Mouse (Mus musculus) gastrocnemius, adult 8-10 months (tissue): ENCODE measurements around the gene Ap1m2. TPM values are rescaled to one million over a fixed set of nuclear protein-coding genes. Genes with fewer than 3 reads are reported as not detected.
A peak's percentile ranks its signal among the peaks of the same experiment; 100 is the strongest.
"Not testable (repeated sequence)": the region's sequence is repeated elsewhere in the genome, so short reads cannot be mapped to it uniquely, and the experiment has no call there.

Experiments
- DNase-seq, 2 experiments: peaks; one replicate each; pipeline ENCODE4 v3.0.0; 2022; ENCODE audit warnings: low spot score in 2 of 2
- total RNA-seq, 4 experiments: library from RNA; stranded (reverse); gene quantifications; 2 replicates each; pipeline ENCODE4 v1.2.4; 2022

The Ap1m2 gene
- total RNA-seq, 4 experiments from 2014 or later, result not detected

DNA sequence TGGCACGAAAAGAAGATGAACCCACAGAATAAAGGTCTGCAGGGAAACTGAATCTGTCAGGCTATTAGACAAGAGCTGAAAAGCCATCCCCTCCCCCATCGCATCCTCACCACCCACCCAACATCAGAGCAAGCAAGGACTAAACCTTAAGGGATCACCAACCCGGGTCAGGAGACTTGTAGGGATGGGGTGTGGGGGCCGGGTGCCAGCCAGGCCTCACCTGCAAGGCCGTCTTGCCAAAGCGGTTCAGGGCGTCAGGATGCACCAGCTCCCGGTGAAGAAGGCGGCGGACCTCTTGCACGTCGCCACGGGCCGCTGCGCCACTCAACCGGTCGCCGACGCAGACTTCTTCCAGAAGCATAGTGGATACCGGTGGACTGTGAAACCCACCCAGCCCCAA is 21.5 kb downstream of the Ap1m2 start:
- no peak for DNase-seq

DNA sequence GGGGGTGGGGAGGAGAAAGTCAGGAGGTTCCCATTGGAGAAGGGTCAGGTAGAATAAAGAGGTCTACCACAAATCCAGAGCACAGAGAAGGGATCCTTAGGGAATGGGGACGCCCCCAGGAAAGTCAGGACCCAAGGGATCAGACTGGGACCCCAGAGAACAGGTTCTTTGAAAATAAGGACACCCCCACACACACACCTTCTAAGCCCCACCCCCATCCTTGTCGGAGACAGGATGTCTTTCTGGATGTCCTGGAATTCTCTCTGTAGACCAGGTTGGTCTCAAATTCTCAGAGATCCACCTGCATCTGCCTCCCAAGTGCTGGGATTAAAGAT is 22.8 kb downstream of the Ap1m2 start:
- no peak for DNase-seq

DNA sequence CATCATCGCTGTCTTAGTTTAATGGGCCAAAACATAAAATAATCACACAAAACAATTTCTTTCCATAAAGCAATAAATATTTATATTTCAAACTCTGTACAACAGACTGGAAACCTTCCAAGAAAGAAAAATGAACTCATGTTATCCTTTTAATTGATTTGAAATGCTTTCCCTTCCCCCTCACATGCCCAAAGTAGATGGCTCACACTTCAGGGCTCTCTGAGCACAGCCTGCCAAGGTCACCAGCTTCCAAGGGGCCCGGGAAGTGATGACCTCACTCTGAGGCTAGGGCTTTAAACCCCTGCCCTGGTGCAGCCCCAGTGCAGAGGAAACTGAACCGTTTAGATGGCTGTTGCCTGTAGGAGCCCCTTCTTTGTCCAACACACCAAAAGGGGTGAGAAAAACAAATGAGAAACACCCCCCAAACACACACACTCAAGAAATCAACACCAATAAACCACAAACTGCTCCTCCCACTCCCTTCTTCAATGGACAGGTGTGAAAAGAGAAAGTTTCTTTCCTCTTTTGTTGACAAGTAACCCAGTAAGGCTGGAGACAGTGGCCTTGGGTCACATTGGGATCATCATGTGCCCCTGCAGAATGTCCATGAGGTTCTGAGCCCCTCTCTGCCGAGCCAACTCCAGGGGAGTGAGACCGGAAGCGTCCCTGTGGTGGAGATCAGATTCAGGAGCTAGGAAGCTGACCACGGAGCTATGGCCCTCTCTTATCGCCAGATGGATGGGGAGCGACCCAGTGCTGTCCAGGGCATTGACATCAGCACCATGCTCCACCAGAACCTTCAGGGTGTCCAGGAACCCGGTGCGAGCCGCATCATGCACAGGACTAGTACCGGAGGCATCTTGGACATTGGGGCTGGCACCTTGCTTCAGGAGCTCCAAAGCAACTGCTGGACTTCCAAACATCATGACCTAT is 23.5 kb downstream of the Ap1m2 start:
- DNase-seq, result no peak

DNA sequence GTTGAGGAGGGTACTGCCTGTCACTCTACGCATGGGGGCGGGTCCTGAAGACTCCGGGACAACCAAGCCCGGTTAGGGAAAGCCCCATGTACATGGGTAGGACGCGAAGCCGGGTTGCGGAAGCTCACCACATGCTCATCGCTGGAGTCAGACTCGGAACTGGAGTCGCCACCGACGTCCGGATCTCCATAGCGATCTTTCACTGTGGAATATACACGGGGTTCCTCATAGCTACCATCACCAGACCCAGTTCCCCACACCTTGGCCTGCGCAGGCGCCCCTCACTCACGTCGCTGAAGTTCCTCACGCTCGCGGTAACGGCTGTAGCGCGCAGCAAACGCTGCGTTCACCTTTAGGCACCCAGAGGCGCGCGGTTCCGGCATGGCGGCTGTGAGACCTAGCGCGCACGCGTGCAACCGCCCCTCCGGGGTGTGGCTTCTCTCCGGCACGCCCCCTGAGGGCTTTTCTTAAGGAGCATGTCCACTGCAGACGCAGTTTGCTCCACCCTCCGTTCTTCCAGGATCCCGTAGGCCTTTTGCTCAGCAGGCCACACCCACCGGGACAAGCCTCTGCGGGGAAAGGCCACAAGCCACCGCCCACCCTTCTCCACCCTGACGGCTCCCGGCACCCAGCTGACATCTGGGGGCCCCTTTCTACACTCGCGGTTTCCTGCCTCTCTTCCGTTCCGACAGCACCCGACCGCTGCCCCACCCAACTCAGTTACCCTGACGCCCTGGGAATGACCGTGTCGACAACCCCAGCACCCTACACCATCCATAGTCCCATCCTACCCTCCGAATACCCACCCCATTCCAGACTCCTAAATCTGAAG is 24.4 kb downstream of the Ap1m2 start, which contains the start of gene Kri1:
TSS of gene Kri1 (minus strand) at position 399 of the 832 bp plus-strand sequence.
- DNase-seq, result peak; percentile 97 to 98

DNA sequence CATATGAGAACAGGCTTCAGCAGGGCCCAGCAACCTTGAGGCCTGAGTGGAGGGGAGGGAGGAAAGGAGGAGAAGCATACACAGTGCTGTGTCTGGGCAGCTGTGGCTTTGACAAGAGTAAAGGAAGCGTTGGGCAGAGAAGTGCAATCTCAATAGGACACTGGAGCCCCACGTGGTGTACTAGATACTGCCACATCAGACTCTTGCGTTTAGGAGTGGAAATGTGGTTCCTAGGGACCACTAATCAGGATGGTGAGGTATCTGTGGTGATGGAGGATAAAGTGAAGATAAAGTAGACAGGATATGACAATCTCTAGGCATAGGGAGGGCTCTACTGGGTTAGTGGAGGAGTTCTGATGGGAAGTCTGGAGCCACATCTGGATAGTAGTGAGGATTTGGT is 25.4 kb downstream of the Ap1m2 start:
- DNase-seq, result no peak

DNA sequence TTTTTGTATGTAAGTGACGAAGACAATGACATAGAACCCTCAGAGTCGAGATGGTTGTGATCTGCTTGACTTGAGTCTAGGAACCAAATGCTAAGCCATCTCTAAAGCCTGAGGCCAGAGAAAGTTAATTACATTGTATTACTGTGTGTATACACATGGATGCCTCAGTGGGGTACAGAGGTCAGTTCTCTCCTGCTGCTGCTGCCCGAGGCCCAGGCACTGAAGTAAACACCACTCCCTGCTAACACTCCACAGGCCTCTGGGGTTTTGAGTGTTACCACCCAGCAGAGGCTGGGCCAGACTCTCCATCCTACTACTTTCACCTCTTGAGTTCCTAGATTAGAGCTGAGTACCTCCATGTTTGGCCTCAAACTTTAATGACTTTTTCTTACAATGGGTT is 28.1 kb downstream of the Ap1m2 start:
- no peak for DNase-seq

DNA sequence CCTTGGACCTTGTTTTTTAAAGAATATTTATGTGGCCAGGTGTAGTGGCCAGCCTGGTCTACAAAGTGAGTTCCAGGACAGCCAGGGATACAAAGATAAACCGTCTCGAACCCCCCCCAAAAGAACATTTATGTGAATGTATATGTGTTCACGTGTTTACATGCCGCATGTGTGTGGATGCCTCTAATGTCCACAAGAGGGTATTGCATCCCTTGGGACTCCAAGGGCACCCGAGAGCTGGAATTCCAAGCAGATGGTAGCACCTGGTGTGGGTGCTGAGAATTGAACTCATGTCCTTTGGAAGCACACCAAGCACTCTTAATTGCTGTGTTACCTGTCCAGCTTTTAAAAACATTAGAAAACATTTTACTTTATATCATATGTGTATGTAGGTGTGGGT is 28.5 kb downstream of the Ap1m2 start:
- no peak for DNase-seq

DNA sequence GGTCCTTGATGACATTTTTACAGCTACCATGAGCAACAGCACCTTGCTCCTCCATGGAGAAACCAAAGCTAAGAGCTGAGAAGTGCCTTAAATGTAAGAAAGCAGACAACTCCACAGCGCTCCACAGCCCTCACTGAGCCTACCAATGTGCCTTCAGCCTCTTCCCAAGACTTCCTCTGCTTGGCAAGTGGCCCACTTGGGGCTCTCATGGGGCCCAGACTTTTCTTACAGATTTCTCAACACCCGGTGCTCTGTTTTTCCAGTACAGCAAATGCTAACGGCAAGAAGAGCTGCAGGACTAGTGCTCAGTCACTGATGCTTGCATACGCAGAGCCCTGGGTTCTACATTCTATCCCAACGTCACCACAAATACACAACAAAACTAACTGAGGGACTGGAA is 34.4 kb downstream of the Ap1m2 start:
- no peak for DNase-seq

DNA sequence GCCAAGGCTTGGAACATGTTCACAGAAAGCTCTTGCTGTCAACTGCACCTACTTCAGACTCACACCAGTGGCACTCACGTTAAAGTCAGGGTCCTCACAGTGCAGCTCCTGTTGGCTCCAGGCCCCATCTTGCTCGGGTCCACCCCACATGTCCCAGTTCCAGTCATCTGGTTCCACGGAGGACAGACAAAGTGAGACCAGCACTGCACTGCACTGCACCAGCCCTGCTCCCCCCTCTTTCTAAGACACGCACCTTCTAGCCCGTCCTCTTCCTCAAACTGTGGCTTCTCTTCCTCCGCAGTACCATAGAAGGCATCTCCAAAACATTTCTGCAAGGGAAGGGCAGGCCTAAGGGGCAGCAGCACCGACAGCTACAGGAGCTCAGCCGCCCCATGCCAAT is 35.8 kb downstream of the Ap1m2 start:
- no peak for DNase-seq

DNA sequence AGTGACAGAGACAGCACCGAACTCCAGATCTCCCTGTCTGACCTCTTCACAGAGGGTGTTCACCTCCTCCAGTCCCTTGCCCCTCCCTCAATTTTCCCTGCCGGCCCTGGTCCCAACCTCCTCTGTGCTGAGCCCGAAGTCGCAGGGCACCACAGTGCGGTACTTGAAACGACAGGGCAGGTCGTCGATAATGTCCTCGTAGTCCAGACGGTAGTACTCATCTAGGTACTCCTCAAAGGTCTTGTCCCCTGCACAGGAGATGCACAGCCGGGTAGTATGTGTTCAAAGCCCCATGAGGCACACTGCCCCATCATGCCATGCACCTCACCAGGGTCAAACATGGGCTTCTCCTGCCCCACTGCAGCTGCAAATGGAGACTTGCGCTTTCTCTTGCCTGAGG is 36.4 kb downstream of the Ap1m2 start:
- DNase-seq, result no peak

DNA sequence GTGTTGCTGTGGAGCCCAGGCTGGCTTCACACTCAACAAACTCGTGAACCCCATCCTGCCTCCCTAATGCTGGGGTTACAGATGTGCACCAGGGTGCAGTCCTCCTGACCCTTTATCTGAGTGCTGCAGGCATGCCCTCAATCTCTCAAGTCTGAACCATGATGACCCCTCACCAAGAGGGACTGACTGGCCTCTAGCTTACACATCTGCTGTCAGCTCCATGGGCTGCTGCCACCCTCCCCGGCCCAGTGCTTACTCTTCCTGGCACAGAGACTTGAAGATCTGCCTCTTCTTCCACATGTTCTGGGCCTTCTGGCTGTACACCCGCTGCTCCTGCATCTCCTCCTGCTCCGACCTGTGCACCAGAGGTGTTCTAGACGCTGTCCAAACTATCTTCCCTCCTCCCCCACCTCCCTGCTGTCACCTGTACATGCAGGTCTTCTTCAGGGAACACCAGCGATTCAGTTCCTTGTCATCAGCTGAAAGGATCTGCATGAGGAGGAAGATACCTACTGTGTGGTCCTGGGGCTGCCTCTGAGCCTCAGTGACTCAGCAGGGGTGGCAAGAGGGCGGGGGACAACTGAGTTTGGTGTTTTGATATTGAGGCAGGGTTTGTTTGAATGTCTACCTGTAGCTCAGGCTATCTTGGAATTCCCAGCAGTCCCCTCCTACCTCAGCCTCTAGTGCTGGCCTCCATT is 37.0 kb downstream of the Ap1m2 start:
- DNase-seq, result no peak

DNA sequence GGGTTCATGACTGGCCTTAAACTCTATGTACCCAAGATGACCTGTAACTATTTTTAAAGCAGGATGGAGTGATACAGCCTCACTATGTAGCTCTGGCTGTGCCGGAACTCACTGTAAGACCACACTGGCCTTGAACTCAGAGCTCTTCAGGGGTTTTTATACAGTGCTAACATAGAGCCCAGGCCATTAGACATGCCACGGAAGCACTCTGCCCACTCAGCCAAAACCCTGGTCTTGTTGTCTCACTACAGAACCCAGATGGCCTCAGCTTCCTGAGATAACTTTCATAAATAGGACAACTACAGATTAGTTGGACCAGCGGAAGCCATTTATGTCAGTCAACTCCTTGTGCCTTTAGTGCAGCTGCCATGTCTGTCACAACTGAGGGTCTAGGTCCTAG is 37.8 kb downstream of the Ap1m2 start:
- DNase-seq, result no peak

DNA sequence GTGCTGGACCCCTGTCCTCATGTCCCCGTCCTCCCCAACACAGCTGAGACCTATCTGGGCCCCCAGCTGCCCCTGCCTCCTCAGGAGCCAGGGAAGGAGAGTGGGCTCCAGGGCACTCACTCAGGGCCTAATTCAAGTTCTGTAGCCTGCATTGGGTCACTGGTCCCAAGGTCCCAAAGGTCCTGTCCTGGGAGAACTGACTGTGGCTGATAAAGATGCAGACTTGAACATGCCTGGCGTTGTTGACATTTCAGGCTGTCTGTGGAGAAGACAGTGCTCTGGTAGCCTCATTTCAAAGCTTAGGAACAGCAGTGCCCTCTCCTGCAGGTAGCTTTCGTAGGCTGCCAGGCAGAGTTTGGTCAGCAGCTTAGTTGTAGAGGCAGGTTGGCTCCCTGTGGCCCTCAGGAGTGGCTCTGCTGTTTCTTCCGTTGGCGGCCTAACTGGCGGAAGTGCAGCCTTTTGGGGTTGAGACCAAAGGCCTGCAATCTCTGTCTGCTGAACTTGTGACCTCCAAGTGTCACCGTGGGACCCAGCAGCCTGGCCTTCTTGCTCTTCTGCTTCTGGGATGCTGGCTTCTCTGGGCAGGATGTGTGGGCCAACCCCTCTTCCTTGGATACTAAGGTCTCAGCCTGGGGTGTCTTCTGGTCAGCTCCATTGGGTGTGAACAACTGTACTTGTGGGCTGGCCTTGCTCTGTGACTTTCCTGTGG is 38.5 kb downstream of the Ap1m2 start:
- no peak for DNase-seq

DNA sequence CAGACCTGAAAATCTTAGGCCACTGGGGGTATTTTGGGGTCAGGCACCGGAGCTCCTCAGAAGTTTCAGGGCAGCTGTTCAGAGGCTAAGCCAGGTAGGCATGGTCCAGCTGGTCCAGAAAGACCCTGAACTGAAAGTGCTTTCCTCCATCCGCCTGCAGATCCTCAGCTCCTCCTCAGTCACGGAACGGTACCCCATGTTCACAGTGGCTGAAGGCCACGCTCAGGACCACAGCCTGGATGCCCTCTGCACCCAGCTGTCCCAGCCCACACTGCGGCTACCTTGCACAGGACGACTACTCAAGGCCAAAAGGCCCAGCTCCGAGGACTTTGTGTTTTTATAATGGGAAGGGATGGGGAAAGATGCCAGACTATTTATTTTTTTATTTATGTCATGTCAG is 39.0 kb downstream of the Ap1m2 start:
- no peak for DNase-seq

DNA sequence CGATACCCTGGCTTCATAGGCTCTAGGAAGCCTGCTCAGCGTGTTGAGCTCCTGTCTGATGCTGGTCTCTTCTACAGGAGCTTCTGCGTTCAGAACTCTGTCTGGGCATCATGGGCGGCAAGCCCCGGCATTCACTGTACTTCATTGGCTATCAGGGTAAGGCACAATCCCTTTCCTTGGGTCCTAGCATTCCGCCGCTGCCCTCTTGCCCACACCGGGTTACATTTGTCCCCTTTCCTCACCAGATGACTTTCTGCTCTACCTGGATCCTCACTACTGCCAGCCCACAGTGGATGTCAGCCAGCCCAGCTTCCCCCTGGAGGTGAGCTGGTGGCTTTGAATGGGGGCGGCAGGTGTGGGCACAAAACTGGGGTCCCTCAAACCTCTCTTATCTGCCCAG is 39.7 kb downstream of the Ap1m2 start:
- no peak for DNase-seq

DNA sequence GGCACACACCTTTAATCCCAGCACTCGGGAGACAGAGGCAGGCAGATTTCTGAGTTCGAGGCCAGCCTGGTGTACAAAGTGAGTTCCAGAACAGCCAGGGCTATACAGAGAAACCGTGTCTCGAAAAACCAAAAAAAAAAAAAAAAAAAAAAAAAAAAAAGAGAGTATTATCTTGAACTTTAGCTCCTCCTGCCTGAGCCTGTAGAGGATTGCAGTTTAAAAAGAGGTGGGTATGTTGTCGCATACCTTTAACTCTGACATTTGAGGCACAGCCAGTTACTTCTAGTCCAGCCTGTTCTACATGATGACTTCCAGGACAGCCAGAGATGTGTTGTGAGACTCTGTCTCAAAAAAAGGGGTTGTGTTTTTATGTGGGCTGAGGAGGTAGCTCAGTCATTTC is 42.5 kb downstream of the Ap1m2 start:
- DNase-seq, result not testable (repeated sequence)

DNA sequence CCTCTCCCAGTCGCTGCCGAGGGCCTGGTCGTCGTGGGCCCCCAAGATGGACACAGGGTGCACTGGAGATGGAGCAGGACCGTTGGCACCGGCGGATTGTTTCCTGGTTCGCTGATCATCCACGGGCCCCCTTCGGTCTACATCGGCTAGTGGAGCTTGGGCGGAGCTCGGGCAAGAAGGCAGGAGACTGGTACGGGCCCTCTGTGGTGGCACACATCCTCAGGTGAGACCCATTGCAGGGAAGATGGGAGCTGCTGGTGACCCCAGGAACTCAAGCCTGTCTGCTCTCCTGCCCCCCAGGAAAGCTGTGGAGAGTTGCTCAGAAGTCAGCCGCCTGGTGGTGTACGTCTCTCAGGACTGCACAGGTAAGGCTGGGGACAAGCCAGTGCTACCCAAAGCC is 43.8 kb downstream of the Ap1m2 start:
- no peak for DNase-seq

DNA sequence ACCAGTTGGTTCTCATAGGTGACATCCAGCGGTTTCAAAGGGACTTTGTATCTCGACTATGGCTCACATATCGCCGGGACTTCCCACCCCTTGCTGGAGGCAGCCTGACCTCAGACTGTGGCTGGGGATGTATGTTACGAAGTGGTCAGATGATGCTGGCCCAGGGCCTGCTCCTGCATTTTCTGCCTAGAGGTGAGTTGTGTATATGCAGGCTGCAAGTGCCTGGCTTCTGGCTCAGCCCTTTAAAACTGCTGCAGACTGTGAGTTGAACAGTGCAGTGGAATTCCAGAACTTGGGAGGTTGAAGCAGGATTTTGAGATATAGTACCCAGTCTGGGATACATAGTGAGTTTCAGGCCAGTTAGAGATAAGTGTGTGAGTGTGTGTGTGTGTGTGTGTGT is 45.2 kb downstream of the Ap1m2 start:
- DNase-seq, result no peak

DNA sequence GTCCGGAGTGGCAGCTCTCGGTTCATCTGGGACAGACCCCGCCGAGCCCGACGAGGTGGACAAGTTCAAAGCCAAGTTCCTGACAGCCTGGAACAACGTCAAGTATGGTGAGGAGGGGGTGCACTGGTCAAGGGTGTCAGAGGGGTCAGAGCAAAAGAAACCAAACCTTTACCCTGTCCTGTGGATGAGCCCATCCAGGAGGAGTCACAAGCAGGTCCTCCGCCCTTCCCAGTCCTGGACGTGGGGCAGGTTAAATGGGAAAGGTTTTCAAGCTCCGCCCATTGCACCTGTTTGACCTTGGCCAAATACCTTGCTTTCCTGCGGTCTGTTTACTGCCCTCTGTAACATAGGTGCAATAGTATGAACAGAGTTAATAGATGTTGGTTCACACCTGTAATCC is 46.5 kb downstream of the Ap1m2 start:
- DNase-seq, result no peak

DNA sequence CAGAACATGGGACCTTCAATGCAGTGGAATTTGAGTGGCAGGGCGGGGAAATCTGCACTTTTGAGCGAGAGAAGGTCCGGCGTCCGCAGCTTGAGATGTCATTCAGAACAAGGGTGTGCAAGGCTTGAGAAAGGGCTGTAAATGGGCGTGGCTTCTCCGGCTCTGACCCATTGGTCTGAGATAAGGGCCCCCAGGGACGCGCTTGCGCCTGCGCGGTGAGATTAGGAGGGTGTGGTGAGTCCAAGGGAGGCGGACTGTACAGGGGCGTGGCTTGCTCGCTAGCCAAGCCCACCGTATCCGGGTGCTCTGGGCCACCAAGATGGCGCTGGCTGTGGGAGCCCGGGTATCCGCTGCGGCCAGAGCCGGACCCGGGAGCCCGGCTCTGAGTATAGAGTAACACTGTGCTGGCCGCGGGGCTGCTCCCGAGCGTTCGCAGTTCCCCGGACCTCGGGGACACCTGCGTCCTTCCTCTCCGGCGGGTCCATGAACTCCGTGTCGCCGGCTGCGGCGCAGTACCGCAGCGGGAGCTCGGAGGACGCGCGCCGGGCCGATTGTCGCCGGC is 47.1 kb downstream of the Ap1m2 start, which contains the start of gene Atg4d:
TSS of gene Atg4d (plus strand) at position 294 of the 562 bp plus-strand sequence.
- DNase-seq, result peak; percentile 98 to 99
